In the genomic region with DNA sequence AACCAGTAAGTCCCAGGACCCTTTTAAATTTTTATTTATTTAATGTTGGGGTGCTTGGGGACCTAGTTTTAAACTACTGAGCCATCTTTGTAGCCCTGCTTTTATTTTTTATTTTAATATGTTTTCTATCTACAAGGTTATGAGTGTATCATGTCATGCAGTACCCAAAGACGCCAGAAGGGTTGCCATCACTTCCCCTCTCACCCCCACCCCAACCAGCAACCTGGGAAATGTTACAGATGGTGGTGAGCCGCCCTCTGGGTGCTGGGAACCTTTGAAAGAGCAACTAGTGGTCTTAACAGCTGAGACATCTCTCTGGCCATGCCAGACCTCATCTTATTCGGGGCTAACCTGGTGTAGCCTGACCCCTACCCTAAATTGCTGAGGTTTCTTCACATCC, we compare ENCODE assay signal across 18 mouse cellular contexts. TPM values are rescaled to one million over a fixed set of nuclear protein-coding genes. Genes with fewer than 3 reads are reported as not detected.
A peak's percentile ranks its signal among the peaks of the same experiment; 100 is the strongest.
DNase-seq lines count a peak whose midpoint lies in the region; ATAC-seq and TF ChIP-seq lines count a peak whose summit lies in the region.
"Had no signal": no experiment of that assay in that cellular context is flagged by ENCODE, and none has a peak within 500 bp of the region (broad histone marks: within the 10 kb centered on the region; RNA-seq: fewer than 3 reads in every experiment).

No protein-coding gene starts in this region.

- no peak overlapping the region for H3K4me2 ChIP-seq in forebrain, embryonic 16.5 days (ENCODE audit: low read length)
- no peak overlapping the region for H3K4me2 ChIP-seq in midbrain, embryonic 11.5 days
- H3K4me2 ChIP-seq: liver, embryonic 15.5 days; neural tube, embryonic 13.5 days had no signal

- no peak for TF ChIP-seq POLR2A in brain, embryonic 14.5 days (IDR thresholded peaks at IDR 0.05; ENCODE audit: borderline replicate concordance, extremely low read depth, insufficient read depth, insufficient read length, poor library complexity, severe bottlenecking)

- no peaks in the 10 kb centered on the region for H3K36me3 ChIP-seq in forebrain, embryonic 10.5 days (replicated peaks)
- H3K36me3 ChIP-seq in forebrain, embryonic 16.5 days (ENCODE audit: control insufficient read depth, insufficient read depth) = no peaks in the 10 kb centered on the region
- no peaks in the 10 kb centered on the region for H3K36me3 ChIP-seq in midbrain, embryonic 10.5 days
- H3K36me3 ChIP-seq in midbrain, embryonic 11.5 days (ENCODE audit: control insufficient read depth, insufficient read depth, low read length) = no peaks in the 10 kb centered on the region
- H3K36me3 ChIP-seq: liver, embryonic 15.5 days; neural tube, embryonic 13.5 days had no signal

- H3K4me3 ChIP-seq in forebrain, embryonic 10.5 days = no peak overlapping the region
- H3K4me3 ChIP-seq in forebrain, embryonic 16.5 days (replicated peaks; ENCODE audit: low read length) = no peak overlapping the region
- H3K4me3 ChIP-seq in midbrain, embryonic 10.5 days = no peak overlapping the region
- H3K4me3 ChIP-seq in midbrain, embryonic 11.5 days (ENCODE audit: low read depth, low read length) = no peak overlapping the region
- H3K4me3 ChIP-seq: liver, embryonic 15.5 days; neural tube, embryonic 13.5 days had no signal

- peaks cover 23% of the 10 kb centered on the region for H3K4me1 ChIP-seq in forebrain, embryonic 10.5 days
- H3K4me1 ChIP-seq in forebrain, embryonic 16.5 days (replicated peaks; ENCODE audit: control insufficient read depth, insufficient read depth, low read length) = peaks cover 14% of the 10 kb centered on the region
- peaks cover 26% of the 10 kb centered on the region for H3K4me1 ChIP-seq in midbrain, embryonic 10.5 days
- no peaks in the 10 kb centered on the region; the same call in 1 of the 2 replicates for H3K4me1 ChIP-seq in midbrain, embryonic 11.5 days (ENCODE audit: control insufficient read depth, insufficient read depth, low read length)

- 57% methylated on average over 3 of the region's 3 CpGs for WGBS in forebrain, embryonic 10.5 days
- 47% methylated on average over 3 of the region's 3 CpGs for WGBS in forebrain, embryonic 16.5 days
- WGBS in midbrain, embryonic 10.5 days = 50% methylated on average over 3 of the region's 3 CpGs
- WGBS in midbrain, embryonic 11.5 days = 53% methylated on average over 3 of the region's 3 CpGs

- H3K9ac ChIP-seq in forebrain, embryonic 16.5 days (replicated peaks; ENCODE audit: low read depth, low read length) = no peak overlapping the region
- H3K9ac ChIP-seq in midbrain, embryonic 11.5 days (ENCODE audit: low read length) = no peak overlapping the region
- H3K9ac ChIP-seq: liver, embryonic 15.5 days; neural tube, embryonic 13.5 days had no signal

- H3K27ac ChIP-seq in forebrain, embryonic 10.5 days = no peak overlapping the region
- H3K27ac ChIP-seq in forebrain, embryonic 16.5 days (ENCODE audit: low read length) = no peak overlapping the region
- no peak overlapping the region for H3K27ac ChIP-seq in midbrain, embryonic 10.5 days (replicated peaks)
- no peak overlapping the region for H3K27ac ChIP-seq in midbrain, embryonic 11.5 days (ENCODE audit: low read depth, low read length)
- H3K27ac ChIP-seq: liver, embryonic 15.5 days; macrophage; neural tube, embryonic 13.5 days had no signal

- peak; percentile 27; the same call in 1 of the 2 replicates for TF ChIP-seq CTCF in brain, embryonic 14.5 days (IDR thresholded peaks at IDR 0.05; ENCODE audit: borderline replicate concordance, extremely low read depth, insufficient read depth, insufficient read length)

- intact Hi-C loops in left cerebral cortex, postnatal 36 days (cut with DNase I) = no loop called here

- DNase-seq in forebrain, embryonic 10.5 days (ENCODE audit: extremely low spot score, low spot score) = peak; percentile 12
- DNase-seq in midbrain, embryonic 10.5 days (ENCODE audit: low spot score) = peak; percentile 11
- DNase-seq in midbrain, embryonic 11.5 days (ENCODE audit: low spot score, missing footprints) = no peak
- no peak for DNase-seq in brain, embryonic 14.5 days (ENCODE audit: low read depth)
- DNase-seq in thymus, postnatal 25 days = peak; percentile 21
- no peak for DNase-seq in yolk sac, embryonic 10.5 days (ENCODE audit: low spot score)
- no peak for DNase-seq in left cerebral cortex, postnatal 36 days (ENCODE audit: low spot score in 2 of 2)
- DNase-seq: adrenal gland, adult 2 months; gastrocnemius, postnatal 25 days; kidney, postnatal 36 days had no signal

- ATAC-seq in forebrain, embryonic 16.5 days = no peak
- ATAC-seq in midbrain, embryonic 11.5 days (ENCODE audit: low FRiP score) = no peak
- ATAC-seq: midbrain, embryonic 16.5 days had no signal

- no peaks in the 10 kb centered on the region for H3K9me3 ChIP-seq in forebrain, embryonic 10.5 days
- no peaks in the 10 kb centered on the region for H3K9me3 ChIP-seq in forebrain, embryonic 16.5 days (ENCODE audit: control insufficient read depth, low read length)
- no peaks in the 10 kb centered on the region for H3K9me3 ChIP-seq in midbrain, embryonic 10.5 days (replicated peaks)
- H3K9me3 ChIP-seq in midbrain, embryonic 11.5 days (ENCODE audit: control insufficient read depth, low read length) = no peaks in the 10 kb centered on the region
- H3K9me3 ChIP-seq: liver, embryonic 15.5 days; neural tube, embryonic 13.5 days had no signal

- H3K27me3 ChIP-seq in forebrain, embryonic 10.5 days (ENCODE audit: poor library complexity, severe bottlenecking) = peaks cover 11% of the 10 kb centered on the region; the same call in 1 of the 2 replicates
- no peaks in the 10 kb centered on the region for H3K27me3 ChIP-seq in forebrain, embryonic 16.5 days (replicated peaks; ENCODE audit: control insufficient read depth, insufficient read depth, low read length)
- no peaks in the 10 kb centered on the region for H3K27me3 ChIP-seq in midbrain, embryonic 10.5 days (ENCODE audit: low read depth, poor library complexity, severe bottlenecking)
- no peaks in the 10 kb centered on the region for H3K27me3 ChIP-seq in midbrain, embryonic 11.5 days (ENCODE audit: control insufficient read depth, insufficient read depth, low read length)
- H3K27me3 ChIP-seq: neural tube, embryonic 13.5 days had no signal

RNA-seq across cellular contexts. Expression of a gene that starts 1.3 kb away (rescaled TPM):
- 68.5 and 70.9 TPM in 2 replicates for polyA plus RNA-seq in forebrain, embryonic 10.5 days (2016; fragmentation: Nextera tagmentation; extraction: Ambion mirVana)
- polyA plus RNA-seq in forebrain, embryonic 16.5 days (2015; fragmentation: Nextera tagmentation; extraction: Ambion mirVana) = 34.0 and 39.6 TPM in 2 replicates
- 72.8 and 79.1 TPM in 2 replicates for polyA plus RNA-seq in midbrain, embryonic 10.5 days (2016; fragmentation: Nextera tagmentation; extraction: Ambion mirVana)
- polyA plus RNA-seq in midbrain, embryonic 11.5 days (2014; fragmentation: Nextera tagmentation; extraction: Ambion mirVana) = 70.3 and 74.3 TPM in 2 replicates
- 57.5 and 64.9 TPM in 2 replicates for polyA plus RNA-seq in brain, embryonic 14.5 days (2012; rRNA removed)
- 10 to 100 TPM; 11.9 to 12.1 TPM for total RNA-seq in left cerebral cortex, postnatal 36 days (2021)

RNA-seq across cellular contexts. Expression of a gene that starts 15.9 kb away (rescaled TPM):
- not detected in 2 replicates for polyA plus RNA-seq in forebrain, embryonic 10.5 days (2016; fragmentation: Nextera tagmentation; extraction: Ambion mirVana)
- polyA plus RNA-seq in forebrain, embryonic 16.5 days (2015; fragmentation: Nextera tagmentation; extraction: Ambion mirVana) = not detected in 2 replicates
- not detected in 2 replicates for polyA plus RNA-seq in midbrain, embryonic 10.5 days (2016; fragmentation: Nextera tagmentation; extraction: Ambion mirVana)
- polyA plus RNA-seq in midbrain, embryonic 11.5 days (2014; fragmentation: Nextera tagmentation; extraction: Ambion mirVana) = not detected in 2 replicates
- not detected in 2 replicates for polyA plus RNA-seq in brain, embryonic 14.5 days (2012; rRNA removed)
- total RNA-seq in left cerebral cortex, postnatal 36 days (2021) = not detected
- total RNA-seq: adrenal gland, adult 2 months; gastrocnemius, postnatal 25 days; left cerebral cortex, adult 18-20 months had no signal
- polyA plus RNA-seq: adrenal gland, adult 2 months; heart, postnatal 0 days; liver, embryonic 15.5 days; macrophage; midbrain, embryonic 16.5 days; neural tube, embryonic 13.5 days; urinary bladder, adult 2 months had no signal

RNA-seq across cellular contexts. Expression of a gene that starts 16.5 kb away (rescaled TPM):
- polyA plus RNA-seq in forebrain, embryonic 10.5 days (2016; fragmentation: Nextera tagmentation; extraction: Ambion mirVana) = not detected in 2 replicates
- polyA plus RNA-seq in forebrain, embryonic 16.5 days (2015; fragmentation: Nextera tagmentation; extraction: Ambion mirVana) = not detected in 2 replicates
- not detected in 2 replicates for polyA plus RNA-seq in midbrain, embryonic 10.5 days (2016; fragmentation: Nextera tagmentation; extraction: Ambion mirVana)
- not detected in 2 replicates for polyA plus RNA-seq in midbrain, embryonic 11.5 days (2014; fragmentation: Nextera tagmentation; extraction: Ambion mirVana)
- polyA plus RNA-seq in brain, embryonic 14.5 days (2012; rRNA removed) = not detected in 2 replicates
- total RNA-seq in left cerebral cortex, postnatal 36 days (2021) = not detected
- total RNA-seq: adrenal gland, adult 2 months; gastrocnemius, postnatal 25 days; left cerebral cortex, adult 18-20 months had no signal
- polyA plus RNA-seq: adrenal gland, adult 2 months; heart, postnatal 0 days; liver, embryonic 15.5 days; macrophage; midbrain, embryonic 16.5 days; neural tube, embryonic 13.5 days; urinary bladder, adult 2 months had no signal

RNA-seq across cellular contexts. Expression of a gene that starts 27.9 kb away (rescaled TPM):
- polyA plus RNA-seq in forebrain, embryonic 10.5 days (2016; fragmentation: Nextera tagmentation; extraction: Ambion mirVana) = not detected in 2 replicates
- not detected in 2 replicates for polyA plus RNA-seq in forebrain, embryonic 16.5 days (2015; fragmentation: Nextera tagmentation; extraction: Ambion mirVana)
- not detected in 2 replicates for polyA plus RNA-seq in midbrain, embryonic 10.5 days (2016; fragmentation: Nextera tagmentation; extraction: Ambion mirVana)
- not detected in 2 replicates for polyA plus RNA-seq in midbrain, embryonic 11.5 days (2014; fragmentation: Nextera tagmentation; extraction: Ambion mirVana)
- polyA plus RNA-seq in brain, embryonic 14.5 days (2012; rRNA removed) = 0.08 TPM in 1 of 2 replicates, not detected in the other
- not detected for total RNA-seq in left cerebral cortex, postnatal 36 days (2021)
- total RNA-seq: gastrocnemius, postnatal 25 days; left cerebral cortex, adult 18-20 months had no signal
- polyA plus RNA-seq: adrenal gland, adult 2 months; heart, postnatal 0 days; liver, embryonic 15.5 days; macrophage; midbrain, embryonic 16.5 days; neural tube, embryonic 13.5 days; urinary bladder, adult 2 months had no signal

RNA-seq across cellular contexts. Expression of a gene that starts 28.0 kb away (rescaled TPM):
- not detected in 2 replicates for polyA plus RNA-seq in forebrain, embryonic 10.5 days (2016; fragmentation: Nextera tagmentation; extraction: Ambion mirVana)
- not detected in 2 replicates for polyA plus RNA-seq in forebrain, embryonic 16.5 days (2015; fragmentation: Nextera tagmentation; extraction: Ambion mirVana)
- polyA plus RNA-seq in midbrain, embryonic 10.5 days (2016; fragmentation: Nextera tagmentation; extraction: Ambion mirVana) = not detected in 2 replicates
- polyA plus RNA-seq in midbrain, embryonic 11.5 days (2014; fragmentation: Nextera tagmentation; extraction: Ambion mirVana) = not detected in 2 replicates
- polyA plus RNA-seq in brain, embryonic 14.5 days (2012; rRNA removed) = not detected in 2 replicates
- not detected for total RNA-seq in left cerebral cortex, postnatal 36 days (2021)
- total RNA-seq: gastrocnemius, postnatal 25 days; left cerebral cortex, adult 18-20 months had no signal
- polyA plus RNA-seq: heart, postnatal 0 days; liver, embryonic 15.5 days; macrophage; midbrain, embryonic 16.5 days; neural tube, embryonic 13.5 days; urinary bladder, adult 2 months had no signal

Comparison
In these comparisons a context has a peak if more than half of its experiments do, and no peak if none do; other contexts are left out.
1. DNase-seq: peak in forebrain, embryonic 10.5 days (single experiment), midbrain, embryonic 10.5 days (single experiment) and thymus, postnatal 25 days (single experiment); none in midbrain, embryonic 11.5 days (single experiment), brain, embryonic 14.5 days (single experiment), yolk sac, embryonic 10.5 days (single experiment) and left cerebral cortex, postnatal 36 days (0 of 2).